Mouse (Mus musculus) midbrain, embryonic 12.5 days (tissue): Measurements from ENCODE around the gene Mcrs1. TPM values are rescaled to one million over a fixed set of nuclear protein-coding genes. Genes with fewer than 3 reads are reported as not detected.

Experiments
- ATAC-seq: fragments of 200-750 bp; cut with Nextera tagmentation; 2 replicates; pipeline ENCODE4 v1.8.0; 2017; ENCODE audit warnings: low read depth, moderate TSS enrichment, moderate library complexity; ENCODE audit not compliant: low FRiP score
- H3K27ac ChIP-seq: fragments of 300-500 bp; sonication (generic); replicated peaks from 2 replicates; pipeline ENCODE4 v1.5.1; 2016; ENCODE audit warnings: mild to moderate bottlenecking
- H3K27me3 ChIP-seq: fragments of 300-500 bp; sonication (generic); 2 replicates; pipeline ENCODE4 v1.6.1; 2016; ENCODE audit warnings: mild to moderate bottlenecking
- H3K36me3 ChIP-seq: fragments of 300-500 bp; sonication (generic); 2 replicates; pipeline ENCODE4 v1.6.1; 2016
- H3K4me1 ChIP-seq: fragments of 300-500 bp; sonication (generic); 2 replicates; pipeline ENCODE4 v1.6.1; 2016
- H3K4me2 ChIP-seq: fragments of 300-500 bp; sonication (generic); replicated peaks from 2 replicates; pipeline ENCODE4 v1.6.1; 2016; ENCODE audit warnings: mild to moderate bottlenecking, moderate library complexity
- H3K4me3 ChIP-seq: fragments of 300-500 bp; sonication (generic); 2 replicates; pipeline ENCODE4 v1.5.1; 2016; ENCODE audit warnings: mild to moderate bottlenecking
- H3K9ac ChIP-seq: fragments of 300-500 bp; sonication (generic); replicated peaks from 2 replicates; pipeline ENCODE4 v1.6.1; 2016; ENCODE audit warnings: mild to moderate bottlenecking, moderate library complexity
- H3K9me3 ChIP-seq: fragments of 300-500 bp; sonication (generic); 2 replicates; pipeline ENCODE4 v1.6.1; 2016; ENCODE audit warnings: mild to moderate bottlenecking
- WGBS: fragments of 180-500 bp; shearing (Covaris S2); methylation state at CpG from one replicate; pipeline ENCODE4 v1.1.7; 2016; 5-methylcytosine and 5-hydroxymethylcytosine counted together
- polyA plus RNA-seq: library from polyadenylated mRNA; unstranded; fragments of >200 nt; fragmentation: Nextera tagmentation; extraction: Ambion mirVana; gene quantifications from 2 replicates; pipeline ENCODE4 v1.2.1, GENCODE M21; 2016

Mcrs1 gene
- polyA plus RNA-seq, 1 experiment from 2014 or later = 202 TPM

GRCm38 (mm10) chr15:99223585-99224207 is 28.1 kb downstream of the Mcrs1 start:
- peaks cover 95% of the 10 kb centered on the region for H3K27me3 ChIP-seq
- H3K4me3 ChIP-seq = peak overlapping the region; percentile 42

GRCm38 (mm10) chr15:99222794-99223584 is 28.8 kb downstream of the Mcrs1 start:
- peak overlapping the region; percentile 21; the same call in 1 of the 2 replicates for H3K9ac ChIP-seq
- peaks cover 24% of the 10 kb centered on the region for H3K4me1 ChIP-seq

More at GRCm38 (mm10) chr15:99223585-99224207, 28.1 kb downstream of the Mcrs1 start:
- peak overlapping the region; percentile 61 for H3K4me2 ChIP-seq
- ATAC-seq = 0 out of 2 replicates have a peak, but pooled peaks have one; percentile 30
- H3K9me3 ChIP-seq = no peaks in the 10 kb centered on the region
- no peak overlapping the region for H3K27ac ChIP-seq
- no peaks in the 10 kb centered on the region for H3K36me3 ChIP-seq
- peaks cover 24% of the 10 kb centered on the region for H3K4me1 ChIP-seq
- peak overlapping the region; percentile 21; the same call in 1 of the 2 replicates for H3K9ac ChIP-seq
- WGBS = under 1% methylated on average over 29 of the region's 46 CpGs

GRCm38 (mm10) chr15:99221315-99221952 is 30.3 kb downstream of the Mcrs1 start:
- no peak overlapping the region for H3K27ac ChIP-seq
- H3K4me2 ChIP-seq = no peak overlapping the region
- 8% methylated on average over 8 of the region's 8 CpGs for WGBS
- H3K36me3 ChIP-seq = no peaks in the 10 kb centered on the region
- no peak overlapping the region for H3K9ac ChIP-seq
- no peaks in the 10 kb centered on the region for H3K9me3 ChIP-seq
- H3K4me3 ChIP-seq = no peak overlapping the region
- H3K27me3 ChIP-seq = peaks cover 72% of the 10 kb centered on the region
- no peak for ATAC-seq
- peaks cover 24% of the 10 kb centered on the region for H3K4me1 ChIP-seq

More at GRCm38 (mm10) chr15:99222794-99223584, 28.8 kb downstream of the Mcrs1 start:
- Histone ChIP-seq H3K27ac (no peak overlapping the region), H3K4me3 (peak overlapping the region; percentile 42), H3K9me3 (no peaks in the 10 kb centered on the region), H3K27me3 (peaks cover 88% of the 10 kb centered on the region), H3K36me3 (no peaks in the 10 kb centered on the region), H3K4me2 (peak overlapping the region; percentile 61)
- no peak for ATAC-seq
- WGBS = 4% methylated on average over 18 of the region's 18 CpGs

GRCm38 (mm10) chr15:99217630-99218029 is 34.1 kb downstream of the Mcrs1 start:
- Histone ChIP-seq H3K4me1 (no peaks in the 10 kb centered on the region; the same call in 1 of the 2 replicates), H3K9me3 (no peaks in the 10 kb centered on the region), H3K27ac (no peak overlapping the region), H3K27me3 (peaks cover 34% of the 10 kb centered on the region), H3K4me3 (no peak overlapping the region), H3K4me2 (no peak overlapping the region), H3K9ac (no peak overlapping the region), H3K36me3 (peaks cover 22% of the 10 kb centered on the region)
- ATAC-seq = no peak
- WGBS = 93% methylated on average over 4 of the region's 4 CpGs

- Histone ChIP-seq H3K27ac (no peak overlapping the region), H3K4me2 (no peak overlapping the region), H3K9ac (no peak overlapping the region), H3K36me3 (peaks cover 39% of the 10 kb centered on the region), H3K4me1 (no peaks in the 10 kb centered on the region), H3K4me3 (no peak overlapping the region), H3K27me3 (peaks cover 17% of the 10 kb centered on the region), H3K9me3 (no peaks in the 10 kb centered on the region)
- WGBS = 84% methylated on average over 11 of the region's 11 CpGs
- no peak for ATAC-seq
These were observed 35.9 kb downstream of the Mcrs1 start for GRCm38 (mm10) chr15:99215741-99216463.

- no peak for ATAC-seq
- Histone ChIP-seq H3K9ac (no peak overlapping the region), H3K36me3 (peaks cover 47% of the 10 kb centered on the region), H3K4me2 (no peak overlapping the region), H3K27me3 (peaks cover 8% of the 10 kb centered on the region), H3K27ac (no peak overlapping the region), H3K9me3 (no peaks in the 10 kb centered on the region), H3K4me3 (no peak overlapping the region), H3K4me1 (no peaks in the 10 kb centered on the region)
- WGBS = 79% methylated on average over 2 of the region's 2 CpGs
These were observed 36.8 kb downstream of the Mcrs1 start for GRCm38 (mm10) chr15:99214941-99215340.

- Histone ChIP-seq H3K4me1 (no peaks in the 10 kb centered on the region), H3K27ac (no peak overlapping the region), H3K4me3 (no peak overlapping the region), H3K9ac (no peak overlapping the region), H3K9me3 (no peaks in the 10 kb centered on the region), H3K27me3 (no peaks in the 10 kb centered on the region), H3K36me3 (peaks cover 62% of the 10 kb centered on the region), H3K4me2 (no peak overlapping the region)
- ATAC-seq = no peak
- 92% methylated on average over 10 of the region's 10 CpGs for WGBS
These were observed 38.6 kb downstream of the Mcrs1 start for GRCm38 (mm10) chr15:99213183-99213582.

- Histone ChIP-seq H3K9ac (no peak overlapping the region), H3K9me3 (no peaks in the 10 kb centered on the region), H3K27me3 (no peaks in the 10 kb centered on the region), H3K36me3 (peaks cover 76% of the 10 kb centered on the region), H3K27ac (no peak overlapping the region), H3K4me2 (no peak overlapping the region), H3K4me1 (no peaks in the 10 kb centered on the region), H3K4me3 (no peak overlapping the region)
- 69% methylated on average over 8 of the region's 8 CpGs for WGBS
- ATAC-seq = no peak
These were observed 45.8 kb downstream of the Mcrs1 start for GRCm38 (mm10) chr15:99205959-99206358.

GRCm38 (mm10) chr15:99198761-99199160 is 53.0 kb downstream of the Mcrs1 start:
- peaks cover 14% of the 10 kb centered on the region for H3K4me1 ChIP-seq
- H3K9ac ChIP-seq = no peak overlapping the region
- H3K27me3 ChIP-seq = no peaks in the 10 kb centered on the region
- no peak for ATAC-seq
- no peaks in the 10 kb centered on the region for H3K9me3 ChIP-seq
- no peak overlapping the region for H3K4me2 ChIP-seq
- no peak overlapping the region for H3K27ac ChIP-seq
- H3K36me3 ChIP-seq = peaks cover 56% of the 10 kb centered on the region
- no peak overlapping the region for H3K4me3 ChIP-seq

GRCm38 (mm10) chr15:99195043-99195442 is 56.7 kb downstream of the Mcrs1 start:
- 53% methylated on average over 6 of the region's 6 CpGs for WGBS
- Histone ChIP-seq H3K4me2 (no peak overlapping the region), H3K9ac (no peak overlapping the region), H3K27me3 (no peaks in the 10 kb centered on the region), H3K4me3 (no peak overlapping the region), H3K27ac (no peak overlapping the region), H3K4me1 (peaks cover 14% of the 10 kb centered on the region), H3K9me3 (no peaks in the 10 kb centered on the region), H3K36me3 (peaks cover 46% of the 10 kb centered on the region)
- no peak for ATAC-seq

GRCm38 (mm10) chr15:99194358-99194757 is 57.4 kb downstream of the Mcrs1 start:
- Histone ChIP-seq H3K4me1 (peaks cover 14% of the 10 kb centered on the region), H3K4me2 (no peak overlapping the region), H3K36me3 (peaks cover 43% of the 10 kb centered on the region), H3K27ac (no peak overlapping the region), H3K9me3 (no peaks in the 10 kb centered on the region), H3K9ac (no peak overlapping the region), H3K27me3 (no peaks in the 10 kb centered on the region), H3K4me3 (no peak overlapping the region)
- ATAC-seq = no peak
- 83% methylated on average over 10 of the region's 10 CpGs for WGBS
